Mouse (Mus musculus): ENCODE results near the gene Olfr1045. TPM values are rescaled to one million over a fixed set of nuclear protein-coding genes. Genes with fewer than 3 reads are reported as not detected.

The Olfr1045 gene
- total RNA-seq (2023), result not detected

DNA sequence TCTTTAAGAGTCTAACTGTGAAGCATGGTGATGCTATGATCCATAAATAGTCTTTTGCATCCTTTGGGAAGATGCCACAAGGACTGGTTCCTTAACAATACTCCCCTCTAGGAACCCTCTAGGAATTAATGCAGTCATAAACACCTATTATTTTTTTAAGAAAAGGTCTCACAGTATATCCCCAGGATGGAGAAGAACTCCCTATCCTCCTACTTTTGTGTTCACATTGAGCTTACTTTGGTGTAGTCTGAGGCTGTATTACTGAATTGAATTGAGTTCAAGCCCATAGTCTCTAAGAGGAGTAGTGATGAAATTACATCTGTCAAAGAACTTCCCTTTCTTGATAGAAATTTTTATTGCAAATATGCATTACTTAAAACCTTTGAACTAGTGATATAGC lies at the start of gene Olfr1045:
Olfr1045 (minus strand) TSS at position 101 of the 400 bp plus-strand sequence.

DNA sequence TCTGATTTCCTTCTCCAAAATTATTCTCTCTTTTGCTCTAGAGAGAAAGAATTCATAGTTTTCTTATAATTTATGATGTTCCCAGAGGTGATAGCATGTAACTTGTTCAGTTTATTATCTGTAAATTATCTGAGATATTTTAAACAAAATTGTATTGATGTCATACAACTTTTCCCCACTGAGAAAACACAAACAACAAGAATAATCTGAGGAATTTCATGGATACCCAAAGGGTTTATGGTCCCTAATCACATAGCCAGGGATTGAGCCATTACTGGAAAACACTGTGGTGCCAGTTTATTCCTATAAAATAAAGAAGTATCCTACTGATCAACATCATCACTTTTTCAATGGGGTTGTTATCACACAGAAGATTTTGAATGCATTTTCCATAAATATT lies 37.4 kb upstream of the Olfr1045 start, which contains the start of gene Olfr1048:
Olfr1048 (minus strand) TSS at position 101 of the 400 bp plus-strand sequence.

DNA sequence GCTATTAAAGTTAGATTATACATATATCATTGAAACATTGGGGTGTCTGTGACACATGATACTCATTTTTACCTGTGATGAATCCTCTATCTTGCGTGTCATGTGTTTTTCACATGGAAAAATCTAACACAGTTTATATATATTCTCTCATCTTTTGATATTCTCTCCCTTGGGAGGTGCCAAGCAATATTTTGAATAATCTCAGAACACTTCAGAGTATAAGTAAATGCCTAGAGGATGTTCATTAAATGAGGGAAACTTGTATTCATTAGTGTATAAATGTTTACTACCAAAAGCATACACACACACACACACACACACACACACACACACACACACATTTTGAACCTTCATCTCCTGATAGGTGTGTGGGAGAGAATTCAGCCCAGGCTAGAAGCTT lies 28.5 kb upstream of the Olfr1045 start, which contains the start of gene Olfr1047:
Olfr1047 (minus strand) TSS at position 101 of the 400 bp plus-strand sequence.

DNA sequence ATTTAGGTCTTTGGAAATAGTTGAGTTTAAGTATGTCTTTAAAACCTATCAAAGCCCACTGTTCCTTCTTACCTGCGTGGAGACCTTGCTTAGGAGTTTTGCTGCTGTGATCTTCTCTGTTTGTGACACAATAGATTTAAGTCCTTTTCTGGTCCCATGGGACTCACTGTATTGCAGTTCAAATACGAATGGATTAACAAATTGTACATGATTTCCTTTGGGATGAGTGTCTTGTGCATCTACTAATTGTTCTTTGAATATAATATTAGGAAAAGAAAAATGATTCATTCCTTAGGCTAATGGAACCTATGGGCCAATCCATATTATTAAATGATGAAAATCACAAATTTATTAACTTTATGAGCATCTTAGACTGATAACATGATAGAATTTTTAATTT lies 16.4 kb upstream of the Olfr1045 start, which contains the start of gene Olfr1046:
Olfr1046 (minus strand) TSS at position 101 of the 400 bp plus-strand sequence.

DNA sequence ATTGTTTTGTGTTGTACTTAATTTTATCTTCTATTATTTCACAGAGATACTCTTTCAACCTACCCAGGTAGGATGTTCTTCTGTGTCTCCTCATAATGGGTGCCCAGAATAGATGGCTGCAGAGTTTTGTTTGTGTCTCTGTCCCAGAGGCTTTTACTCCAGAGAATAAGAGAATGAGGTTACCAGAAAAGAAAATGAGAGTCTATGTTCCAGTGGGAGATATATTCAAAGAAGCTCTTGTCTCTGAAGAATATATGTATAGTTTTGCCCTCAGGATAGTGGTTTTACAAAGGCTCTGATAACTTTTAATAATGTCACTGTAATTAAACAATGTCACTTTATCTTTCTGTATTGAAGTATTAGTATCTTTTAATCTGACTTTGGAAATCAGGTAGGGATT lies 17.2 kb downstream of the Olfr1045 start, which contains the start of gene Olfr52:
Olfr52 (minus strand) TSS at position 101 of the 400 bp plus-strand sequence.

DNA sequence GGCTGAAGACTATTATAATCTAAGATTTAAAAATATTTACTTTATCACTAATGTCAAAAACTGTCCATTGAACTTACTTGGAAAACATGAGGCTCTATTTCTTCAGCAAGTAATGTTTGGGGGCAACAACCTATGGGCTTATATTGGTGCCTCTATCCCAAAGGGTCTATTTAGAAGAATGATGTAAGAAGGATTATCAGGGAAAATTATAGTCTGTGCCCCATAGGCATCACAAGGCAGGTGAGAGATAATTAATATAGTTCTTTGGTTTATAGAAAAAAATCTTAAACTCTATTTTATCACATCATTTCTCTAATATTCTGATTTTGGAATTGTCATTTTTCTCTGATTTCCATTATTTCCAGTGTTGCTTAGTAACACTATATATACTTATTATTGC lies 25.1 kb downstream of the Olfr1045 start, which contains the start of gene Olfr1044:
Olfr1044 (minus strand) TSS at position 101 of the 400 bp plus-strand sequence.

DNA sequence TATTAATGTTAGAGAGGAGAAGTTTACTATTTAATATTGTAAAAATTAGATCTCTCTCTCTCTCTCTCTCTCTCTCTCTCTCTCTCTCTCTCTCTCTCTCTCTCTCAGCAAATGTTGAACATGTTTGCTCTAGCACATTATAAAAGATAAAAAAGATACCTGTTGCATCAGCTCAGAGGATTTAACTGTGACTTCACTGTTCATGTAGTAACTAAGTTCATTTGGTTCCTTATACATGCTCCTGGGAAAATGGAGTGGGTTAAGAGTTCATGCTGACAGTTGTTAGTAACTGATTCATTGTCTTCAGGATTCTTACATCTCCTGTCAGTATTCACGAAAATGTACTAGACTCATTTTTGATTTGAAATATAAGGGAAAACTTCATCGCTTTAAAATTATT lies 35.4 kb downstream of the Olfr1045 start, which contains the start of gene Olfr1043:
Olfr1043 (minus strand) TSS at position 101 of the 400 bp plus-strand sequence.

DNA sequence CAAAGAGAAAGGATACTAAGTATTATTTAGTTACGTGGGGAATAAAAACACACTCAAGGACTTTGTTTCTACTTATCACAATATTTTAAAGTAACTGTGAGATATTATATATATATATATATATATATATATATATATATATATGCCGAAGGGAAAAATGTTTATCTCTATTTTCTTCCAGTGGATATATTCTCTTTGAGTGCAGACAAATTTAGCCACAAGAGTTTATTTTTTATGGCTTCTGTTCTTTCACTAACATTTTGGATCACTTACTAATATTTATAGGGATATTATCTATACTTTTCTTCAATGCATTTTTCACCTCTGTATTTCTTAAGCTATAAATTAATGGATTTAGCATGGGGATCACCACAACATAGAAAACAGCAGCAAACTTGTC lies 41.1 kb downstream of the Olfr1045 start, which contains the start of gene Olfr1042:
Olfr1042 (minus strand) TSS at position 101 of the 400 bp plus-strand sequence.

DNA sequence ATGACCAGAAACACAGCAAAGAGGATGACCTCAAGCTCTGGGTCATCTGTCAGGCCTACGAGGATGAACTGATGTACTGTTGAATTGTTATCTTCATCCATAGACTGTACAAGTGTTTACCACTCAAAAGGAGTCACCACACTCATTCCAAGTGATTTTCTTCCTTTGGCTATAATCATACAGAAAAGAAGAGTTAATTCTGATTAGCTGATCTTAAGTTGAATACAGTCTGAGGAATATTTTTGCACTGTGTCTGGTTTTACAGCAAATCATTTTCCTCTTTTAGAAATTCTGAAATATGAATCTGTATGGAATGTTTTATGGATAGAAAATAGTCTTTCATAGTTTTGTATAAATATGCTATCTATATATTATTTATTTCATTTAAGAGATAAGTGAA lies 56.2 kb downstream of the Olfr1045 start, which contains the start of gene Olfr1040:
Olfr1040 (minus strand) TSS at position 101 of the 400 bp plus-strand sequence.

Other genes starting within 250 kb of the Olfr1045 start
- gene Olfr1029, start 229.1 kb downstream of the Olfr1045 start, total RNA-seq (2023), result not detected
- not detected for gene Olfr1030, start 223.7 kb downstream of the Olfr1045 start, total RNA-seq (2023)
- gene Olfr1031, start 212.7 kb downstream of the Olfr1045 start, total RNA-seq (2023), result not detected
- not detected for gene Olfr1032, start 197.5 kb downstream of the Olfr1045 start, total RNA-seq (2023)
- gene Olfr1033, start 182.4 kb downstream of the Olfr1045 start, total RNA-seq (2023), result not detected
- not detected for gene Olfr1034, start 157.1 kb downstream of the Olfr1045 start, total RNA-seq (2023)
- gene Olfr1036, start 129.0 kb downstream of the Olfr1045 start, total RNA-seq (2023), result not detected
- not detected for gene Olfr1037, start 115.6 kb downstream of the Olfr1045 start, total RNA-seq (2023)
- not detected for gene Olfr1039, start 67.1 kb downstream of the Olfr1045 start, total RNA-seq (2023)
- gene Olfr1040, start 56.3 kb downstream of the Olfr1045 start, total RNA-seq (2023), result not detected
- gene Olfr1042, start 41.2 kb downstream of the Olfr1045 start, total RNA-seq (2023), result not detected
- not detected for gene Olfr1043, start 35.5 kb downstream of the Olfr1045 start, total RNA-seq (2023)
- not detected for gene Olfr1044, start 25.2 kb downstream of the Olfr1045 start, total RNA-seq (2023)
- not detected for gene Olfr52, start 17.3 kb downstream of the Olfr1045 start, total RNA-seq (2023)
- gene Olfr1046, start 16.3 kb upstream of the Olfr1045 start, total RNA-seq (2023), result not detected
- not detected for gene Olfr1047, start 28.4 kb upstream of the Olfr1045 start, total RNA-seq (2023)
- gene Olfr1048, start 37.3 kb upstream of the Olfr1045 start, total RNA-seq (2023), result not detected
- gene Olfr1049, start 55.3 kb upstream of the Olfr1045 start, total RNA-seq (2023), result not detected
- gene Olfr1051, start 76.1 kb upstream of the Olfr1045 start, total RNA-seq (2023), result not detected
- not detected for gene Olfr1052, start 89.4 kb upstream of the Olfr1045 start, total RNA-seq (2023)
- gene Olfr1053, start 112.3 kb upstream of the Olfr1045 start, total RNA-seq (2023), result not detected
- gene Olfr1054, start 132.4 kb upstream of the Olfr1045 start, total RNA-seq (2023), result not detected
- gene Olfr1055, start 147.3 kb upstream of the Olfr1045 start, total RNA-seq (2023), result not detected
- gene Olfr1056, start 159.5 kb upstream of the Olfr1045 start, total RNA-seq (2023), result not detected
- not detected for gene Olfr1057, start 175.4 kb upstream of the Olfr1045 start, total RNA-seq (2023)
- not detected for gene Olfr1058, start 185.6 kb upstream of the Olfr1045 start, total RNA-seq (2023)
- gene Olfr1061, start 211.0 kb upstream of the Olfr1045 start, total RNA-seq (2023), result not detected
- gene Olfr1062, start 223.7 kb upstream of the Olfr1045 start, total RNA-seq (2023), result not detected
- not detected for gene Olfr1065, start 247.6 kb upstream of the Olfr1045 start, total RNA-seq (2023)